Mouse (Mus musculus) lung, postnatal 4 days (tissue): ENCODE measurements around the gene Ctc1.
A peak's percentile ranks its signal among the peaks of the same experiment; 100 is the strongest.
"Not testable (repeated sequence)": the region's sequence is repeated elsewhere in the genome, so short reads cannot be mapped to it uniquely, and the experiment has no call there.

Experiments used
- DNase-seq, 2 experiments: peaks; one replicate each; pipeline ENCODE4 v3.0.0; 2021

The Ctc1 gene

GRCm38 (mm10) chr11:69008182-69009121 is 7.3 kb upstream of the Ctc1 start, which contains the start of gene Pfas:
Gene Pfas, minus strand, starts transcription at chr11:69008460.
- DNase-seq: peak; percentile 94 to 95

- DNase-seq: no peak
These were observed 6.2 kb upstream of the Ctc1 start for GRCm38 (mm10) chr11:69009508-69009907.

DNA sequence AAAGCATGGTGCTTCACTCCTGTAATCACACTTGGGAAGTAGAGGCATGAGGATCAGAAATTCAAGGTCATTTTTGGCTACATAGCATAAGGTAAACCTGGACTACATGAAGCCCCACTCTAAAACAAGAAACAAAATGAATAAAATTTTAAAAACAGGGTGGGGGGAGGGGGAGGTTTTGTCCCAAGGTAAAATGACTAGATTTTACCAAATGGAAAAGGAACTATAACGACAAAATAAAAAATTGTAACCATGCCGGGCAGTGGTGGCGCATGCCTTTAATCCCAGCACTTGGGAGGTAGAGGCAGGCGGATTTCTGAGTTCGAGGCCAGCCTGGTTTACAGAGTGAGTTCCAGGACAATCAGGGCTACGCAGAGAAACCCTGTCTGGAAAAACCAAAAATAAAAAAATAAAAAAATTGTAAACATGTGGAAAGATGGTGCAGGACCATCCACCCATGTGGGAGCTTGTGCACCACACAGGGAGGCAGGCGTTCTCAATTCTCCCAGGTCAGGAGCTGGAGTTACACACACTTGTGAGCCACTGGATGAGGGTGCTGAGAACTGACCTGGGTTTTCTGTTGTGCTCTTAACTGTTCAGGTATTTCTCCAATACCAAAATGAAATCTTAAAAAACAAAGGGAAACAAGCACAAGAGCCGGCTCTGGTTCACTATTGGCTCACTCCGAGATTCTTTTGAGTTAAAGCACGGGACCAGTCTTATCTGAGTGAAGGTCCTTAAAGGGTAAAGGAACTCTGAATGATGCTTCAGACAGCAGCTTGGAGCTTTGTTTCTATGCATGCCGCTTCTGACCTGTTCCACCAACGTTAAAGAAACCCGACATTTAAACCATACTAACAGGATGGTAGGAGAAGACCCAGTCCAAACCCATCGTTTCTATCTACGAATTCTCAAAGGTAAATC is 5.0 kb upstream of the Ctc1 start:
- DNase-seq: no peak

DNA sequence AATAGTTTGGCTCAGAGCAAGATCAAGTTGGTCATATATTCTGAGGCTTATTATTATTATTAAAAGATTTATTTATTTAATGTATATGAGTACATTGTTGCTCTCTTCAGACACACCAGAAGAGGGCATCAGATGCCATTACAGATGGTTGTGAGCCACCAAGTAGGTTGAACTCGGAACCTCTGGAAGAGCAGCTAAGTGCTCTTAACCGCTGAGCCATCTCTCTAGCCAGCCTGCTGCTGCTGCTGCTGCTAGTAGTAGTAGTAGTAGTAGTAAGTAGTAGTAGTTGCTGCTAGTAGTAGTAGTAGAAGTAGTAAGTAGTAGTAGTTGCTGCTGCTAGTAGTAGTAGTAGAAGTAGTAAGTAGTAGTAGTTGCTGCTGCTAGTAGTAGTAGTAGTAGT is 4.3 kb upstream of the Ctc1 start:
- DNase-seq: not testable (repeated sequence)

DNA sequence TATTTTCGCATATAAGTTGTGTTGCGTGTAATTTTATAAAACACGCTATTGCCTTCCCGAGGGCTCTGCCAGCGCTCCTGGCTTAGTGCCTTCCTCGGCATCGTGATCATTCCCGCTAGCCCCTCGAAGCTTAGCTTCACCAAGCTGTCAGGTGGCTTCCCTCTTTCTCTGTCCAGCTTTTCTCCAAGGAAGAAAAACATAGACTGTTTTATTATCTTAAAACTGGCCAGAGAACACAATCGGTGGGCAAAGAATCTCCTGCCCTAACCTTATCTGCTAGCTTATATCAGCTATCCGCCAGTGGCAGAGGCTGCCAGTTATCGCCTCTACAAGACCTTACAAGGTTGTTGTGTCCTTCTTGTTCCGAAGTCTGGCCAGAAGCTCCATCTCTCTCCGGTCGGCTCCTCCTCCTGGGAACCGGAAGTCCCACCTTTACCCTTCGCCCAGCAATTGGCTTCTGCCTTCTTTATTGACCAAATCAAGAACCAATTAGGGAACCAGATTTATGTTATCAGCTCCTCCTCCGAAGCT is 3.6 kb upstream of the Ctc1 start:
- DNase-seq: peak; percentile 90

- no peak for DNase-seq
These were observed 1.0 kb downstream of the Ctc1 start for GRCm38 (mm10) chr11:69016755-69017154.

DNA sequence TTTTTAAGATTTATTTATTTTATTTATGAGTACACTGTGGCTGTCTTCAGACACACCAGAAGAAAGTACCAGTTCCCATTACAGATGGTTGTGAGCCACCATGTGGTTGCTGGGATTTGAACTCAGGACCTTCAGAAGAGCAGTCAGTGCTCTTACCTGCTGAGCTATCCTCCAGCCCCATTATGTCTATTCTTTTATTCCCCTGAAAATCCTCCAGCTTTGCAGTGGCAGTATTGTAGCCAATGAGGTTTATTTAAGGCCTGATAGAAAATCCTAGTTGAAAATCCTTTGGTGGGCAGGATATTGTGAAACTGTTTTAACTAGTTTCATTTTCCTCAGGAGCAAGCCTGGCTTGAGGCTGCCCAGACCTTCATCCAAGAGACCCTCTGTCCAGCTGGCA is 5.0 kb downstream of the Ctc1 start:
- no peak for DNase-seq

- DNase-seq: no peak
These were observed 10.9 kb downstream of the Ctc1 start for GRCm38 (mm10) chr11:69026562-69026961.

DNA sequence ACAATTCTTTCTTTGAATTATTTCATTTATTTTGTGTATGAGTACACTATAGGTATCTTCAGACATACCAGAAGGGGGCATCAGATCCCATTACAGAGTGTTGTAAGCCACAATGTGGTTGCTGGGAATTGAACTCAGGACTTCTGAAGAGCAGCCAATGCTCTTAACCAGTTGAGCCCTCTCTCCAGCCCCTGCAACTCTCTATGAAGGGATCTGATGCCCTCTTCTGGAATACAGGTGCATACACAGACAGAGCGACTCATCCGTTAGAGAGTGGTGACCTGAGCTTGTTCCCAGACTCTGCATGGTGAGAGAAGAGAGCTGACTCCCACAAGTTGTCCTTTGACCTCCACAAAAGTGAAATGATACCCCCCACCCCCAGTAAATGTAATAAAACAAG is 13.1 kb downstream of the Ctc1 start:
- no peak for DNase-seq

DNA sequence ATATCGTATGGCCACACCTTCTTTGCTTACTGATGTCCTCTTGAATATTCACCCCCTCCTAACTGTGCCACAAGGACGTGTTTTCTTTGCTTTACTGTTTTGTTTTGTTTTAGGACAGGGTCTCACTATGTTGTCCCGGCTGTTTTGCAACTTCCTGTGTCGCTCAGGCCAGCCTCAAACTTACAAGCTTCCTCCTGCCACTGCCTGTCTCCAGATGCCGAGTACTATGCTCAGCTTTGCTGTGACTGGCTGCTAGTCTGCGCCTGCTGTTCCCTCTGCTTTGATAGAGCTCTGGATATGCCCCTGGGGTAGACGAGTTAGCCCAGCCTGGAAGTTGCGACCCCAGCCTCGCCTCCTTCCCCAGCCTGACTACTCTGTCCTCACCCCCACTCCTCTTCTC is 17.8 kb downstream of the Ctc1 start:
- DNase-seq: no peak

DNA sequence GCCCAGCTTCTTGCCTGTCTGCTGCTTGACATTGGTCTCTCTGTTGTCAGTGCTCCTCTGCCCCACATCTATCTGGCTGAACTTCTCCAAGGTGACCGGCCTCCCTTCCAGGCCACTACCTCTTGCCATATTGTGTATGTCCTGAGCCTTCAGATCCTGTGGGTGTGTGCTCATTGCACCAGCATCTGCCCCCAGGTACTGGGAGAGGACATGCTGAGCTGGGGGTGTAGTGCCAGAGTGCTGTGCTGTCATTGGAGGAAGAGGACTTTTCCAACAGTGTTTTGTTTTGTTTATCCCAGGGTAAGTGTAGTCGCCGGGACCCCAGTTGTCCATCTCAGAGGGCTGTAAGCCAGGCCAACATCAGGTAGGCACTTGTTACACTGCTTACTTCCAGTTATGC is 18.9 kb downstream of the Ctc1 start:
- no peak for DNase-seq

- DNase-seq: no peak
These were observed 19.7 kb downstream of the Ctc1 start for GRCm38 (mm10) chr11:69035411-69035810.

GRCm38 (mm10) chr11:69035849-69036248 is 20.1 kb downstream of the Ctc1 start:
- DNase-seq: peak; percentile 91

DNA sequence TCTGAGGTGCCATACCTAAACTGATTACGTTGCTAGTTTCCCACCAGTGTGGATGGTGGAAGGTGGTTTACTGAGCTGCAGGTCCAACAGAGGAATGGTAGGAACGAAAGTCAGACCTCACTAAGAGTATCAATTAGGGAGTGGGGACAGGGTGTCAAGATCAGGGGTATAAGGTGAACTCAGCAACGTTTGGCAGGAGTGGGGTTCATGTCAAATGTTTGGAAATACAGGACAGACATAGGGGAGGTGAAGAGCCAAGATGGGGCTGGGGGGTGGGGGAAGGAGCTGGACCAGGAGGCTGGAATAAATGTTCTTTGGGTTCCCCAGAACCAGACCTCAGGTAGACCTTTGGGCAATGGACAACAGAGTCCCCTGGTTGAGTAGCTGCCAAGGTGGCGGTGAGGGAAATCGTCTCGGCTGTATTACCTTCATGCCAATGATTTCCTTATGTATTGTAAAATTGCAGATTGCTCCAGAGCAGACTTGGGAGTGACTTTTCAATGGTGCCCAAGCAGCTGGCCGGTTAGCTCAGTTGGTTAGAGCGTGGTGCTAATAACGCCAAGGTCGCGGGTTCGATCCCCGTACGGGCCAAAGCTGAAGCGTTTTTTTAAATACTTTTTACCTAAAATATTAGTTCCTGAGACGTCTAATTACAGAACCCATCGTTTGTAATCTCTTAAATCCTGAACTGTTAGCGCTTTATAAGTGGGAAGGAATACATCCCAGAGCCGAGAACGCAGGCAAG is 20.9 kb downstream of the Ctc1 start:
- peak; percentile 76 to 86 for DNase-seq

- peak; percentile 68 to 83 for DNase-seq
These were observed 21.7 kb downstream of the Ctc1 start for GRCm38 (mm10) chr11:69037231-69038061.

DNA sequence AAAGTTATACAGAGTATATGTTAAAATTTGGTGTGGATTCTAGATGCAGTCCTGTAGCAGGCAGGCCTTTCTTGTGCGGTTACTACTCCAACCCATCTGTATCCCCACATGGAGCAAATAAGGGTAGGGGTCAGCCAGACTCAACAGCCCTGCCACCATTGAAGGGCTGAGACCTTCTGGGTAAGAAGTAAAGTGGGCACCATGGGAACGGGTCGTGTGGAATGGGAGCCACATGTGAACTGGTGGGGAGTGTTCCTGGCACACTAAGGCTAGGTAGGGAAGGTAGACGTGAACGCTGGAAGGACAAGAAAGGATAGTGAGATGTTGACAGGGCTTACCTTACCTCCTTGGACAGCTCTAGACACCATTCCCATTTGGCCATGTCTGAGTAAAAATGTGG is 22.5 kb downstream of the Ctc1 start:
- DNase-seq: no peak

DNA sequence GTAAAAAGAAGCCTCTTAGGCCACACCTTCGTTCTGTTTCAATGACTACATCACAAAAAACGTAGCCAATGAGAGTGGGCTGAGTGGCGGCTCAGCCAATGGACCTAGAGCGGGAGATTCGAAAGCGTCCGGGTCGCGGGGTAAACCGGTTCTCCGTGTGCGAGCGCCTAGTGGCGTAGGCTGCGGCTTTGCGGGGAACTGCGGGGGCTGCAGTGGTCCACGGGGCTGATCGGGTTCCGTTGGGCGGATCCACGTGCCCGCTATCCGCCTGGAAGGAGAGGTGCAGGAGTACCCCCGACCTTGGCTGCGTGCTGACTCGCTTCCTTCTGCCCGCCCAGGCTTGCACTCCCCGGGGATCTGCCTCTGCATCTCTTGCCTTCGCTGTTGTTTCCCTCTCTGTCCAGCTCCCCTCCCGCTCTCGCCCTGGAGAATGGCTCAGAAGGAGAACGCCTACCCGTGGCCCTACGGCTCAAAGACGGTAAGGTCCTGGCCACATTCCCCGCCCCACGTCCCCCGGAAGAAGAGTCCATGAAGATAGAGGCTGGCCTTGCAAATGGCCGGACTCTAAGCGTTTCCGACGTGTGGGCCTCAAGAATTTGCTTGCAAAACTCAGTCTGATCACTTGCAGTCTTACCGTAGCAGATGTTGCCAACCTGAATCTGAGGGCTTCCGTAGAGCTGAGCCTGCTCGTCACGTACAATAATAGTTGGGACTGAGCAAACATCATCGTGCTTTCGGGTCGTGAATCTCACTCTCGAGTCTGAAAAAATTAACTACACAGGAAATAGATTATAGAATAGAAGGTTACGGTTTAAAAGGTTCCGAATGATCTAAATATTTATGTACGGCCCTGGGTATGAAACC is 30.1 kb downstream of the Ctc1 start, which contains the start of gene Aurkb:
TSS of gene Aurkb (plus strand) at position 117 of the 864 bp plus-strand sequence.
- peak; percentile 84 to 87 for DNase-seq

DNA sequence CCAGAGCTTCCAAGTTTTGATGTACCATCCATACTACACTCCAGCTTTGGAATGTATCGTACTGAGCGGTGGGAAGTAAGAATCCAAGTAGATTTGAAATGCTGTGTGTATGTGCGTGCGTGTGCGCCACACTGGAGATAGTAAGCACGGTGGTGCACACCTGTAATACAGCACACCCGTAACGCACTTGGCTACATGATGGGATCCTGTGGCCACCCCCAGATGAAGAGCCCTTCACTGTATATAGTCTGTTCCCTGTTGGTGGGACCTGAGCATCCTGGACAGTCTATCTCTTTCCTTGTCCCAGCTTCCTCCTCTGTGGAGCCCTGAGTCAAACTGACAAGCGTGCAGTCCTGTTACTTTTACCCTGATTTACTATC is 30.7 kb downstream of the Ctc1 start:
- DNase-seq: no peak

DNA sequence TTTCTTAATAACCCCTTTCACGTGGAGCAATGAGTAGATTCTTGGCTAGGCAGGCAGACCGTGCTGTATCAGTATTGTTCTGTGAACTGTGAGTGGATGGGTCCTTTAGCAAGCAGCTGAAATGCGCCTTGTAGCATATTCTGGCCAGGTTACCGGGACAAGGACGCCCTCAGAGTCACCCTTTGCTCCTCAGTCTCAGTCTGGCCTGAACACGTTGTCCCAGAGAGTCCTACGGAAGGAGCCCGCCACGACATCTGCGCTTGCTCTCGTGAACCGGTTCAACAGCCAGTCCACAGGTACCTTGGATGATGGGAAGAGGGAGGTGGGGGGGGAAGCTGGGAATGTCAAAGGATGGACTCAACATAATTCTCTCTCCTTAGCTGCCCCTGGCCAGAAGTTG is 31.9 kb downstream of the Ctc1 start:
- DNase-seq: no peak

GRCm38 (mm10) chr11:69048151-69048550 is 32.4 kb downstream of the Ctc1 start:
- no peak for DNase-seq

DNA sequence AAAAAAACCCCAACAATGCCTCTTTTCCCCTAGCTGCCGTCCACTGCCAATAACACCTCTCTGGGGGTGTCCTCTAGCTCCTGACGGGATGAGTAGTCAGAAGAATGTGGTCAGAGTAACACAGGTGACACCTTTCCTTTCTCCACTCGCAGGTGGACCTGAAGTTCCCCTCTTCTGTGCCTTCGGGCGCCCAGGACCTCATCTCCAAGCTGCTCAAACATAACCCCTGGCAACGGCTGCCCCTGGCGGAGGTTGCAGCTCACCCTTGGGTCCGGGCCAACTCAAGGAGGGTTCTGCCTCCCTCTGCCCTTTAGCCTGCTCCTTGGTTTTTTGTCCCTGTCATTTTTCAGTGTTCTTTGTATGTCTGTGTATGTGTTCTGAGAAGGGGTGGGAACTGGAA is 35.0 kb downstream of the Ctc1 start:
- no peak for DNase-seq
